In genomic region chr12:99077366-99077765, GRCm38 (mm10) we compare ENCODE assay signal across 30 mouse cellular contexts.
DNase-seq lines count a peak whose midpoint lies in the region; ATAC-seq and TF ChIP-seq lines count a peak whose summit lies in the region.
"Had no signal": no experiment of that assay in that cellular context is flagged by ENCODE, and none has a peak within 500 bp of the region (broad histone marks: within the 10 kb centered on the region; RNA-seq: fewer than 3 reads in every experiment).

No protein-coding gene starts in this region.

- 52% methylated on average over 3 of the region's 3 CpGs for WGBS in lung, embryonic 14.5 days

- no peaks in the 10 kb centered on the region for H3K9me3 ChIP-seq in lung, embryonic 14.5 days (ENCODE audit: low read depth, low read length)
- H3K9me3 ChIP-seq: embryonic facial prominence, embryonic 13.5 days; forebrain, embryonic 10.5 days; heart, embryonic 10.5 days; heart, embryonic 15.5 days; hindbrain, embryonic 13.5 days; liver, embryonic 15.5 days had no signal

- H3K36me3 ChIP-seq in lung, embryonic 14.5 days (ENCODE audit: insufficient read depth), result no peaks in the 10 kb centered on the region
- H3K36me3 ChIP-seq: embryonic facial prominence, embryonic 13.5 days; forebrain, embryonic 10.5 days; heart, embryonic 10.5 days; heart, embryonic 15.5 days; hindbrain, embryonic 13.5 days; liver, embryonic 15.5 days had no signal

- H3K9ac ChIP-seq in lung, embryonic 14.5 days, result no peak overlapping the region
- H3K9ac ChIP-seq: embryonic facial prominence, embryonic 13.5 days; heart, embryonic 15.5 days; hindbrain, embryonic 13.5 days; liver, embryonic 15.5 days had no signal

- no peak overlapping the region for H3K27ac ChIP-seq in lung, embryonic 14.5 days (ENCODE audit: low read depth)
- H3K27ac ChIP-seq: embryonic facial prominence, embryonic 13.5 days; forebrain, embryonic 10.5 days; heart, embryonic 10.5 days; heart, embryonic 15.5 days; hindbrain, embryonic 13.5 days; kidney, postnatal 0 days; liver, embryonic 15.5 days had no signal

- H3K4me1 ChIP-seq in lung, embryonic 14.5 days (ENCODE audit: insufficient read depth), result no peaks in the 10 kb centered on the region
- H3K4me1 ChIP-seq: embryonic facial prominence, embryonic 13.5 days; liver, embryonic 15.5 days had no signal

- no peak overlapping the region for H3K4me3 ChIP-seq in lung, embryonic 14.5 days (ENCODE audit: low read depth, low read length)
- H3K4me3 ChIP-seq: embryonic facial prominence, embryonic 13.5 days; forebrain, embryonic 10.5 days; heart, embryonic 10.5 days; heart, embryonic 15.5 days; hindbrain, embryonic 13.5 days; liver, embryonic 15.5 days; megakaryocyte, embryonic 14.5 days had no signal

- DNase-seq in adrenal gland, postnatal 10 days, result peak; percentile 72
- DNase-seq in adrenal gland, adult 18-20 months (ENCODE audit: low spot score in 2 of 2), result no peak
- peak; percentile 15 for DNase-seq in lung, embryonic 14.5 days
- no peak for DNase-seq in lung, postnatal 36 days
- peak; percentile 51 for DNase-seq in 3T3-L1 (ENCODE audit: low read depth, low spot score)
- peak; percentile 42 for DNase-seq in adrenal gland, postnatal 25 days
- no peak for DNase-seq in layer of hippocampus, adult 18-20 months (ENCODE audit: low spot score in 2 of 2)
- no peak for DNase-seq in layer of hippocampus, adult 11-12 months (ENCODE audit: low spot score)
- DNase-seq: cerebellum, adult 18-20 months; heart, postnatal 36 days; kidney, adult 8-10 months; kidney, postnatal 4 days; liver; lung, postnatal 4 days; retina, postnatal 1 day; right cerebral cortex, postnatal 25 days; spleen, adult 18-20 months; thymus, adult 2 months; thymus, postnatal 36 days had no signal

- H3K4me2 ChIP-seq in lung, embryonic 14.5 days, result no peak overlapping the region
- H3K4me2 ChIP-seq: embryonic facial prominence, embryonic 13.5 days; heart, embryonic 15.5 days; hindbrain, embryonic 13.5 days; liver, embryonic 15.5 days had no signal

- ATAC-seq in lung, embryonic 14.5 days (ENCODE audit: insufficient read depth), result no peak
- ATAC-seq: forebrain, embryonic 16.5 days; intestine, embryonic 16.5 days; midbrain, embryonic 16.5 days had no signal

- no peak for TF ChIP-seq CTCF in lung, embryonic 14.5 days (IDR thresholded peaks at IDR 0.05; ENCODE audit: low read depth)

- H3K27me3 ChIP-seq in lung, embryonic 14.5 days (ENCODE audit: insufficient read depth, low read length), result no peaks in the 10 kb centered on the region
- H3K27me3 ChIP-seq: embryonic facial prominence, embryonic 13.5 days; heart, embryonic 15.5 days; hindbrain, embryonic 13.5 days; liver, embryonic 15.5 days had no signal

Comparison
In these comparisons a context has a peak if more than half of its experiments do, and no peak if none do; other contexts are left out.
1. DNase-seq: peak in adrenal gland, postnatal 10 days (single experiment), lung, embryonic 14.5 days (single experiment), 3T3-L1 (single experiment) and adrenal gland, postnatal 25 days (single experiment); none in adrenal gland, adult 18-20 months (0 of 2), lung, postnatal 36 days (single experiment), layer of hippocampus, adult 18-20 months (0 of 2) and layer of hippocampus, adult 11-12 months (single experiment).